Mouse (Mus musculus) midbrain, embryonic 14.5 days (tissue): ENCODE measurements at regions not wholly inside any gene's neighbourhood (a gene's known extent, or its start where the extent isn't known, plus 50 kb on each side); places are given as distances from the start of the nearest gene placed in this dataset.

Experiments used
- ATAC-seq: fragments of 200-750 bp; cut with Nextera tagmentation; 2 replicates; pipeline ENCODE4 v1.8.0; 2017; ENCODE audit warnings: moderate number of reproducible peaks, moderate library complexity; ENCODE audit not compliant: low FRiP score, low TSS enrichment
- DNase-seq: peaks from one replicate; pipeline ENCODE4 v3.0.0-alpha.2; 2015
- H3K27ac ChIP-seq: fragments of 300-500 bp; sonication (generic); replicated peaks from 2 replicates; pipeline ENCODE4 v1.5.1; 2014; ENCODE audit warnings: mild to moderate bottlenecking, low read depth, low read length, moderate library complexity
- H3K27me3 ChIP-seq: fragments of 300-500 bp; sonication (generic); 2 replicates; pipeline ENCODE4 v1.6.1; 2014; ENCODE audit warnings: low read length, control low read depth, mixed read lengths; ENCODE audit not compliant: control insufficient read depth, insufficient read depth
- H3K36me3 ChIP-seq: fragments of 300-500 bp; sonication (generic); 2 replicates; pipeline ENCODE4 v1.6.1; 2014; ENCODE audit warnings: low read length, control low read depth; ENCODE audit not compliant: control insufficient read depth, insufficient read depth
- H3K4me1 ChIP-seq: fragments of 300-500 bp; sonication (generic); 2 replicates; pipeline ENCODE4 v1.6.1; 2014; ENCODE audit warnings: mild to moderate bottlenecking, antibody characterized with exemption, low read length, control low read depth; ENCODE audit not compliant: control insufficient read depth, insufficient read depth
- H3K4me2 ChIP-seq: fragments of 300-500 bp; sonication (generic); 2 replicates; pipeline ENCODE4 v1.6.1; 2014; ENCODE audit warnings: mild to moderate bottlenecking, low read length, moderate library complexity
- H3K4me3 ChIP-seq: fragments of 300-500 bp; sonication (generic); replicated peaks from 2 replicates; pipeline ENCODE4 v1.5.1; 2014; ENCODE audit warnings: low read depth, low read length
- H3K9ac ChIP-seq: fragments of 300-500 bp; sonication (generic); replicated peaks from 2 replicates; pipeline ENCODE4 v1.6.1; 2014; ENCODE audit warnings: mild to moderate bottlenecking, low read length, moderate library complexity
- H3K9me3 ChIP-seq: fragments of 300-500 bp; sonication (generic); 2 replicates; pipeline ENCODE4 v1.6.1; 2016; ENCODE audit warnings: low read length, control low read depth, mixed read lengths; ENCODE audit not compliant: control insufficient read depth
- WGBS: fragments of 180-500 bp; shearing (Covaris S2); extraction: QIAGEN DNeasy Blood & Tissue Kit; methylation state at CpG from one replicate; pipeline ENCODE4 v1.1.7; 2014; 5-methylcytosine and 5-hydroxymethylcytosine counted together

- 78% methylated on average over 4 of the region's 4 CpGs for WGBS
- Histone ChIP-seq H3K27me3 (no peaks in the 10 kb centered on the region), H3K9ac (no peak overlapping the region), H3K9me3 (no peaks in the 10 kb centered on the region), H3K4me3 (no peak overlapping the region), H3K27ac (no peak overlapping the region), H3K4me2 (no peak overlapping the region), H3K36me3 (no peaks in the 10 kb centered on the region), H3K4me1 (0 out of 2 replicates have a peak, but pooled peaks cover 11% of the 10 kb centered on the region)
- DNase-seq (no peak), ATAC-seq (no peak)
Measured at GRCm38 (mm10) chr12:39952854-39953253, 85.0 kb downstream of the Arl4a start.

GRCm38 (mm10) chr12:39951911-39952310 is 85.9 kb downstream of the Arl4a start:
- Histone ChIP-seq H3K27me3 (no peaks in the 10 kb centered on the region), H3K27ac (no peak overlapping the region), H3K9me3 (no peaks in the 10 kb centered on the region), H3K36me3 (no peaks in the 10 kb centered on the region), H3K9ac (no peak overlapping the region), H3K4me2 (no peak overlapping the region), H3K4me3 (no peak overlapping the region), H3K4me1 (0 out of 2 replicates have a peak, but pooled peaks cover 11% of the 10 kb centered on the region)
- DNase-seq (no peak), ATAC-seq (no peak)
- 93% methylated on average over 6 of the region's 6 CpGs for WGBS

- no peak for DNase-seq
- ATAC-seq: no peak
- no peaks in the 10 kb centered on the region for H3K4me1 ChIP-seq
- H3K4me3 ChIP-seq: no peak overlapping the region
- no peak overlapping the region for H3K4me2 ChIP-seq
- no peaks in the 10 kb centered on the region for H3K27me3 ChIP-seq
- no peak overlapping the region for H3K9ac ChIP-seq
- H3K27ac ChIP-seq: no peak overlapping the region
- no peaks in the 10 kb centered on the region for H3K9me3 ChIP-seq
- H3K36me3 ChIP-seq: no peaks in the 10 kb centered on the region
- WGBS: 89% methylated on average over 7 of the region's 7 CpGs
Measured at GRCm38 (mm10) chr12:39950270-39950801, 87.5 kb downstream of the Arl4a start.

- no peak overlapping the region for H3K27ac ChIP-seq
- no peak for DNase-seq
- H3K4me1 ChIP-seq: no peaks in the 10 kb centered on the region
- H3K4me3 ChIP-seq: no peak overlapping the region
- no peak overlapping the region for H3K9ac ChIP-seq
- no peaks in the 10 kb centered on the region for H3K9me3 ChIP-seq
- H3K4me2 ChIP-seq: no peak overlapping the region
- no peaks in the 10 kb centered on the region for H3K27me3 ChIP-seq
- ATAC-seq: no peak
- no peaks in the 10 kb centered on the region for H3K36me3 ChIP-seq
- WGBS: 72% methylated on average over 5 of the region's 5 CpGs
Measured at GRCm38 (mm10) chr12:39942910-39943309, 94.9 kb downstream of the Arl4a start.

- Histone ChIP-seq H3K27ac (no peak overlapping the region), H3K9ac (no peak overlapping the region), H3K4me3 (no peak overlapping the region), H3K36me3 (no peaks in the 10 kb centered on the region), H3K4me1 (no peaks in the 10 kb centered on the region), H3K4me2 (no peak overlapping the region), H3K9me3 (no peaks in the 10 kb centered on the region), H3K27me3 (no peaks in the 10 kb centered on the region)
- ATAC-seq (no peak), DNase-seq (no peak)
- WGBS: 91% methylated on average over 1 of the region's 1 CpGs
Measured at GRCm38 (mm10) chr12:39941162-39941561, 96.7 kb downstream of the Arl4a start.

GRCm38 (mm10) chr12:39939017-39939416 is 98.8 kb downstream of the Arl4a start:
- no peak overlapping the region for H3K9ac ChIP-seq
- no peaks in the 10 kb centered on the region for H3K4me1 ChIP-seq
- no peaks in the 10 kb centered on the region for H3K36me3 ChIP-seq
- ATAC-seq (no peak), DNase-seq (no peak)
- no peaks in the 10 kb centered on the region for H3K9me3 ChIP-seq
- no peak overlapping the region for H3K4me2 ChIP-seq
- no peak overlapping the region for H3K27ac ChIP-seq
- H3K27me3 ChIP-seq: no peaks in the 10 kb centered on the region
- H3K4me3 ChIP-seq: no peak overlapping the region

- H3K4me1 ChIP-seq: no peaks in the 10 kb centered on the region
- H3K4me2 ChIP-seq: no peak overlapping the region
- no peaks in the 10 kb centered on the region for H3K9me3 ChIP-seq
- H3K36me3 ChIP-seq: no peaks in the 10 kb centered on the region
- H3K27me3 ChIP-seq: no peaks in the 10 kb centered on the region
- DNase-seq (no peak), ATAC-seq (no peak)
- H3K27ac ChIP-seq: no peak overlapping the region
- no peak overlapping the region for H3K9ac ChIP-seq
- H3K4me3 ChIP-seq: no peak overlapping the region
- WGBS: 95% methylated on average over 2 of the region's 2 CpGs
Measured at GRCm38 (mm10) chr12:39938211-39938610, 99.6 kb downstream of the Arl4a start.

- WGBS: 29% methylated on average over 11 of the region's 11 CpGs
- H3K4me3 ChIP-seq: no peak overlapping the region
- ATAC-seq (no peak), DNase-seq (peak; percentile 41)
- no peaks in the 10 kb centered on the region for H3K27me3 ChIP-seq
- H3K9me3 ChIP-seq: no peaks in the 10 kb centered on the region
- H3K27ac ChIP-seq: no peak overlapping the region
- H3K36me3 ChIP-seq: no peaks in the 10 kb centered on the region
- no peak overlapping the region for H3K4me2 ChIP-seq
- H3K9ac ChIP-seq: no peak overlapping the region
- H3K4me1 ChIP-seq: no peaks in the 10 kb centered on the region
Measured at GRCm38 (mm10) chr12:39936331-39936730, 101.5 kb downstream of the Arl4a start.

GRCm38 (mm10) chr12:39935775-39936174 is 102.0 kb downstream of the Arl4a start:
- no peak for DNase-seq
- no peak for ATAC-seq
- H3K4me2 ChIP-seq: no peak overlapping the region

More at GRCm38 (mm10) chr12:39935775-39936174, 102.0 kb downstream of the Arl4a start:
- no peaks in the 10 kb centered on the region for H3K27me3 ChIP-seq
- H3K4me1 ChIP-seq: no peaks in the 10 kb centered on the region
- no peak overlapping the region for H3K27ac ChIP-seq
- no peak overlapping the region for H3K9ac ChIP-seq
- no peaks in the 10 kb centered on the region for H3K36me3 ChIP-seq
- no peaks in the 10 kb centered on the region for H3K9me3 ChIP-seq
- 92% methylated on average over 12 of the region's 12 CpGs for WGBS
- no peak overlapping the region for H3K4me3 ChIP-seq
